Mouse (Mus musculus) CH12.LX (cell line): ENCODE data around the gene Xpo6. TPM values are rescaled to one million over a fixed set of nuclear protein-coding genes. Genes with fewer than 3 reads are reported as not detected.

ENCODE experiments used
- DNase-seq: peaks from one replicate; pipeline ENCODE4 v3.0.0-alpha.2; 2013; ENCODE audit errors: extremely low read depth
- H3K27ac ChIP-seq: 2 replicates; pipeline ENCODE4 v1.5.1; 2012; ENCODE audit warnings: low read depth, mild to moderate bottlenecking, control low read depth, moderate library complexity; ENCODE audit not compliant: insufficient read depth
- H3K27me3 ChIP-seq: replicated peaks from 2 replicates; pipeline ENCODE3; 2012; ENCODE audit warnings: inconsistent platforms
- H3K36me3 ChIP-seq, 2 experiments: replicated peaks in 1 of 2; 2 replicates each; pipeline versions ENCODE3 to v1.6.1; 2012; ENCODE audit warnings: inconsistent platforms in 1 of 2, low read length in 1 of 2, mild to moderate bottlenecking in 1 of 2, mixed read lengths in 1 of 2, moderate library complexity in 1 of 2; ENCODE audit not compliant: control insufficient read depth in 1 of 2, insufficient read depth in 1 of 2
- H3K4me1 ChIP-seq, 2 experiments: 2 replicates each; pipeline ENCODE4 v1.6.1; 2012; ENCODE audit warnings: inconsistent platforms in 1 of 2, moderate library complexity in 1 of 2; ENCODE audit not compliant: insufficient read depth in 2 of 2, control insufficient read depth in 1 of 2
- H3K4me2 ChIP-seq: 2 replicates; pipeline ENCODE4 v1.6.1; 2012; ENCODE audit warnings: low read depth, mild to moderate bottlenecking, control low read depth; ENCODE audit not compliant: poor library complexity, insufficient read depth, severe bottlenecking
- H3K4me3 ChIP-seq, 3 experiments: fragments of 150-350 bp in 1 of 3; sonication (generic) in 1 of 3; replicated peaks in 1 of 3; 2 replicates each; pipeline versions ENCODE3 to v1.5.1; 2011 to 2012; ENCODE audit warnings: low read depth in 2 of 3, low read length in 2 of 3, mild to moderate bottlenecking in 2 of 3, moderate library complexity in 2 of 3, control low read depth in 1 of 3, improper control_type of control experiment in 1 of 3, inconsistent platforms in 1 of 3, mixed read lengths in 1 of 3; ENCODE audit not compliant: poor library complexity in 1 of 3
- H3K79me2 ChIP-seq: replicated peaks from 2 replicates; pipeline ENCODE4 v1.6.1; 2012; ENCODE audit warnings: mild to moderate bottlenecking, moderate library complexity; ENCODE audit not compliant: control insufficient read depth, poor library complexity, insufficient read depth, severe bottlenecking; ENCODE audit errors: extremely low read depth
- H3K9ac ChIP-seq: 2 replicates; pipeline ENCODE4 v1.6.1; 2012; ENCODE audit warnings: low read depth, mild to moderate bottlenecking, control low read depth, moderate library complexity; ENCODE audit not compliant: insufficient read depth
- H3K9me3 ChIP-seq: replicated peaks from 2 replicates; pipeline ENCODE3; 2012; ENCODE audit warnings: low read length, inconsistent platforms, mixed read lengths
- BHLHE40 ChIP-seq: IDR thresholded peaks from 2 replicates; pipeline ENCODE4 v1.6.1; 2011; ENCODE audit warnings: mild to moderate bottlenecking, low read depth, low read length, improper control_type of control experiment
- CHD1 ChIP-seq: IDR thresholded peaks from 2 replicates; pipeline ENCODE4 v1.6.1; 2012; ENCODE audit warnings: low read depth, low read length, improper control_type of control experiment, inconsistent platforms
- CHD2 ChIP-seq: IDR thresholded peaks from 2 replicates; pipeline ENCODE4 v1.6.1; 2011; ENCODE audit warnings: low read length, improper control_type of control experiment
- CTCF ChIP-seq, 2 experiments: IDR thresholded peaks in 1 of 2; conservative IDR thresholded peaks in 1 of 2; 2 replicates each; pipeline ENCODE4 v1.5.1; 2011 to 2012; ENCODE audit warnings: low read depth in 2 of 2, low read length in 2 of 2, improper control_type of control experiment in 1 of 2, inconsistent platforms in 1 of 2, mild to moderate bottlenecking in 1 of 2, moderate library complexity in 1 of 2
- E2F4 ChIP-seq: IDR thresholded peaks from 2 replicates; pipeline ENCODE4 v1.6.1; 2011; ENCODE audit warnings: low read depth, low read length, improper control_type of control experiment; ENCODE audit not compliant: insufficient replicate concordance
- ELF1 ChIP-seq: IDR thresholded peaks from 2 replicates; pipeline ENCODE4 v1.6.1; 2014; ENCODE audit warnings: low read depth, mild to moderate bottlenecking, inconsistent platforms, low read length, improper control_type of control experiment
- EP300 ChIP-seq: IDR thresholded peaks from 2 replicates; pipeline ENCODE4 v1.6.1; 2011; ENCODE audit warnings: low read length, improper control_type of control experiment
- ETS1 ChIP-seq: conservative IDR thresholded peaks from 2 replicates; pipeline ENCODE4 v1.6.1; 2012; ENCODE audit warnings: low read depth, mild to moderate bottlenecking, inconsistent platforms, low read length, improper control_type of control experiment, moderate library complexity
- GABPA ChIP-seq: IDR thresholded peaks from 2 replicates; pipeline ENCODE4 v1.6.1; 2012; ENCODE audit warnings: low read depth, low read length, improper control_type of control experiment, inconsistent platforms; ENCODE audit not compliant: insufficient replicate concordance
- HCFC1 ChIP-seq: IDR thresholded peaks from 2 replicates; pipeline ENCODE4 v1.6.1; 2012; ENCODE audit warnings: low read depth, mild to moderate bottlenecking, inconsistent platforms, low read length, improper control_type of control experiment
- IRF4 ChIP-seq: IDR thresholded peaks from 2 replicates; pipeline ENCODE4 v1.6.1; 2014; ENCODE audit warnings: low read depth, mild to moderate bottlenecking, inconsistent platforms, low read length, improper control_type of control experiment
- JUN ChIP-seq: IDR thresholded peaks from 2 replicates; pipeline ENCODE4 v1.6.1; 2011; ENCODE audit warnings: low read depth, mild to moderate bottlenecking, low read length, improper control_type of control experiment, moderate library complexity; ENCODE audit not compliant: insufficient read depth
- JUND ChIP-seq: conservative IDR thresholded peaks from 2 replicates; pipeline ENCODE4 v1.6.1; 2011; ENCODE audit warnings: low read depth, low read length, improper control_type of control experiment
- KAT2A ChIP-seq: IDR thresholded peaks from 2 replicates; pipeline ENCODE4 v1.6.1; 2012; ENCODE audit warnings: low read length, improper control_type of control experiment, inconsistent platforms; ENCODE audit not compliant: insufficient replicate concordance
- MAFK ChIP-seq: IDR thresholded peaks from 2 replicates; pipeline ENCODE4 v1.6.1; 2011; ENCODE audit warnings: low read length, improper control_type of control experiment; ENCODE audit not compliant: insufficient replicate concordance
- MAX ChIP-seq: IDR thresholded peaks from 2 replicates; pipeline ENCODE4 v1.6.1; 2011; ENCODE audit warnings: low read length, improper control_type of control experiment
- MAZ ChIP-seq: IDR thresholded peaks from 2 replicates; pipeline ENCODE4 v1.6.1; 2012; ENCODE audit warnings: low read depth, mild to moderate bottlenecking, inconsistent platforms, low read length, improper control_type of control experiment, moderate library complexity
- MEF2A ChIP-seq: IDR thresholded peaks from 2 replicates; pipeline ENCODE4 v1.6.1; 2014; ENCODE audit warnings: low read depth, mild to moderate bottlenecking, inconsistent platforms, low read length, improper control_type of control experiment, borderline replicate concordance
- MXI1 ChIP-seq: IDR thresholded peaks from 2 replicates; pipeline ENCODE4 v1.6.1; 2011; ENCODE audit warnings: mild to moderate bottlenecking, low read depth, low read length, improper control_type of control experiment
- MYC ChIP-seq: IDR thresholded peaks from 2 replicates; pipeline ENCODE4 v1.6.1; 2011; ENCODE audit warnings: low read depth, mild to moderate bottlenecking, improper control_type of control experiment, low read length
- NELFE ChIP-seq: IDR thresholded peaks from 2 replicates; pipeline ENCODE4 v1.6.1; 2011; ENCODE audit warnings: low read depth, low read length, improper control_type of control experiment
- NRF1 ChIP-seq: IDR thresholded peaks from 2 replicates; pipeline ENCODE4 v1.6.1; 2014; ENCODE audit warnings: low read depth, mild to moderate bottlenecking, inconsistent platforms, low read length, improper control_type of control experiment, moderate library complexity
- PAX5 ChIP-seq: IDR thresholded peaks from 2 replicates; pipeline ENCODE4 v1.6.1; 2012; ENCODE audit warnings: low read length, inconsistent platforms, mixed read lengths
- POLR2A ChIP-seq: IDR thresholded peaks from 2 replicates; pipeline ENCODE4 v1.6.1; 2011; ENCODE audit warnings: low read depth, mild to moderate bottlenecking, improper control_type of control experiment, low read length
- POLR2AphosphoS2 ChIP-seq: IDR thresholded peaks from 2 replicates; pipeline ENCODE4 v1.6.1; 2011; ENCODE audit warnings: low read depth, low read length, improper control_type of control experiment
- RAD21 ChIP-seq: IDR thresholded peaks from 2 replicates; pipeline ENCODE4 v1.6.1; 2011; ENCODE audit warnings: low read depth, mild to moderate bottlenecking, low read length, improper control_type of control experiment, moderate library complexity
- RCOR1 ChIP-seq: conservative IDR thresholded peaks from 2 replicates; pipeline ENCODE4 v1.6.1; 2012; ENCODE audit warnings: low read depth, mild to moderate bottlenecking, inconsistent platforms, low read length, improper control_type of control experiment
- SIN3A ChIP-seq: IDR thresholded peaks from 2 replicates; pipeline ENCODE4 v1.6.1; 2012; ENCODE audit warnings: low read length, improper control_type of control experiment, inconsistent platforms
- SMC3 ChIP-seq: IDR thresholded peaks from 2 replicates; pipeline ENCODE4 v1.6.1; 2011; ENCODE audit warnings: low read depth, low read length, improper control_type of control experiment
- TBP ChIP-seq: conservative IDR thresholded peaks from 2 replicates; pipeline ENCODE4 v1.6.1; 2011; ENCODE audit warnings: low read depth, low read length, improper control_type of control experiment
- TCF12 ChIP-seq: IDR thresholded peaks from 2 replicates; pipeline ENCODE4 v1.6.1; 2014; ENCODE audit warnings: low read depth, mild to moderate bottlenecking, inconsistent platforms, low read length, improper control_type of control experiment
- UBTF ChIP-seq: IDR thresholded peaks from 2 replicates; pipeline ENCODE4 v1.6.1; 2012; ENCODE audit warnings: low read depth, mild to moderate bottlenecking, inconsistent platforms, low read length, improper control_type of control experiment, moderate library complexity
- USF1 ChIP-seq: IDR thresholded peaks from 2 replicates; pipeline ENCODE4 v1.6.1; 2014; ENCODE audit warnings: low read depth, mild to moderate bottlenecking, inconsistent platforms, low read length, improper control_type of control experiment
- USF2 ChIP-seq: conservative IDR thresholded peaks from 2 replicates; pipeline ENCODE4 v1.6.1; 2011; ENCODE audit warnings: low read depth, low read length, improper control_type of control experiment
- ZC3H11A ChIP-seq: IDR thresholded peaks from 2 replicates; pipeline ENCODE4 v1.6.1; 2012; ENCODE audit warnings: low read depth, mild to moderate bottlenecking, inconsistent platforms, low read length, improper control_type of control experiment
- ZKSCAN1 ChIP-seq: IDR thresholded peaks from 2 replicates; pipeline ENCODE4 v1.6.1; 2012; ENCODE audit warnings: low read depth, inconsistent platforms, low read length, improper control_type of control experiment, borderline replicate concordance
- ZMIZ1 ChIP-seq: IDR thresholded peaks from 2 replicates; pipeline ENCODE4 v1.6.1; 2012; ENCODE audit warnings: low read depth, mild to moderate bottlenecking, inconsistent platforms, low read length, improper control_type of control experiment
- ZNF384 ChIP-seq: IDR thresholded peaks from 2 replicates; pipeline ENCODE4 v1.6.1; 2012; ENCODE audit warnings: low read depth, low read length, improper control_type of control experiment, inconsistent platforms
- dilution Hi-C: fragments of 300-500 bp; cut with MboI; formaldehyde crosslinking; loops from 2 replicates; pipeline ENCODE4 v1.14.3; 2020; ENCODE audit warnings: low sequenced_read_pairs; ENCODE audit not compliant: extremely low pct_unique_long_range_greater_than_20kb, extremely low pct_ligation_motif_present
- in situ Hi-C: fragments of 300-500 bp; cut with MboI; formaldehyde crosslinking; loops from 3 replicates; pipeline ENCODE4 v1.14.3; 2019; ENCODE audit warnings: low sequenced_read_pairs, low pct_ligation_motif_present, low pct_unique_long_range_greater_than_20kb, mixed read lengths
- polyA plus RNA-seq: library from polyadenylated mRNA; unstranded; fragments of >175 nt; gene quantifications from 2 replicates; pipeline ENCODE4 v1.2.1, GENCODE M21; 2012; ENCODE audit warnings: low read depth; ENCODE audit not compliant: insufficient read length
- total RNA-seq, 2 experiments: library from RNA; depleted of rRNA; stranded (reverse); fragments of 300-350 nt in 1 of 2; fragments of >200 nt in 1 of 2; gene quantifications; 2 replicates each; pipeline ENCODE4 v1.2.3; 2012 to 2014

Xpo6 gene
- total and polyA plus RNA-seq, 3 experiments, result 49.9 to 149 (median 79.1) TPM

DNA sequence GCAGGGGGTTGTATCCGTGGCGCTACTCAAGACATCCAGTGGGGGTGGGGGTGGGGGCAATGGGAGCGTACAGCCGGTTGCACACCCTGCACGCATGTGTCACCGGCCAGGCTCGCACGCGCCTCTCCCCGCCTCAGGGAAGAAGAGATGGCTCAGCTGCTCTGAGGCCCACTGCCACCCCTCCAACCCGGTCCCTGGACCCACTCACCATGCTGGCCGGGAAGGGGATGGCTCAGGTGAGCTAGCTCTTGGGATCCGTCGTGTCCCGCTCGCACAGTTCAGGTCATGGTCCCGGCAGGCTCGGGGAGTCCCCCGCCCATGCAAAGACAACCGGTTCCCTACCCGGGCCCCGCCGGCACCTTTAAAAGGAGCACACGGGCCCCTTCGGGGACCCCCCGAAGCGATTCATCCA lies 604 bp downstream of the Xpo6 start:
- Histone ChIP-seq H3K9ac (peak overlapping the region; percentile 90), H3K4me3 (peak overlapping the region; percentile 82 to 89 (median 83)), H3K79me2 (peaks cover 52% of the 10 kb centered on the region), H3K4me2 (peak overlapping the region; percentile 87), H3K4me1 (peaks cover 6 to 35% of the 10 kb centered on the region in 2 experiments; a peak in 2 of 4 replicates), H3K9me3 (no peaks in the 10 kb centered on the region), H3K27ac (no peak overlapping the region), H3K36me3 (peaks cover 0 to 20% of the 10 kb centered on the region in 2 experiments), H3K27me3 (no peaks in the 10 kb centered on the region)
- dilution Hi-C loops, result no loop called here
- DNase-seq, result peak; percentile 63
- in situ Hi-C loops, result loop anchor here (5.0 kb wide), 1 partner anchor 37 kb away; no protein-coding TSS in a partner anchor
- TF ChIP-seq TCF12 (no peak), E2F4 (no peak), USF1 (no peak), NRF1 (peak; percentile 36; the same call in 1 of the 2 replicates), MXI1 (peak; percentile 86), ZC3H11A (no peak), IRF4 (no peak), MAFK (no peak), BHLHE40 (peak; percentile 85), ZMIZ1 (no peak), MEF2A (no peak), MAX (peak; percentile 40; the same call in 1 of the 2 replicates), ZNF384 (no peak), PAX5 (no peak), ETS1 (no peak), POLR2AphosphoS2 (no peak), CHD2 (no peak), POLR2A (no peak), JUN (no peak), MAZ (no peak), EP300 (no peak), GABPA (no peak), USF2 (no peak), SIN3A (0 out of 2 replicates have a peak, but pooled peaks have one; percentile 26), KAT2A (no peak), CHD1 (no peak), RCOR1 (no peak), JUND (no peak), MYC (peak; percentile 74; the same call in 1 of the 2 replicates), HCFC1 (no peak), UBTF (peak; percentile 26), NELFE (no peak), TBP (no peak), ZKSCAN1 (no peak), RAD21 (no peak), ELF1 (no peak), CTCF (conservative IDR thresholded peaks at IDR 0.05 in 1 of 2, IDR thresholded peaks at IDR 0.05 in 1 of 2; ENCODE audit: low read depth in 2 of 2, low read length in 2 of 2) (no peak), SMC3 (no peak)
